Mouse (Mus musculus): ENCODE results near the gene Brwd3.

DNA sequence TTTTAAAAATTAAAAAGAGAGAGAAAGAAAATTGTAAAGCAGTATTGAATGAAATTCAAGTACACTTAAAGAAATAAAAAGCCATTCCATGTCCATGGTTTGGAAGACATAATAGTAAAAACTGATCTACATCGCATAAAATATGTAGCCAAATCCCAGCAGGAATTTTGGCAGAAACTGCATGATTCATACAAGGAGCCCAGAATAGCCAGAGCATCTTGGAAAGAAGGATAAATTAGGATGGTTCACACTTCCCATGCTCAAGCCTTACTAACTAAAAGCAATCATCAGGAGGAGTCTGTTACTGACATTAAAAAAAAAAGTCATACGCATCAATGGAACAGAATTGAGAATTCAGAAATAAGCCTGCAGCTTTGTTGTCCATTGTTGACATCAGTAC, 8.5 kb upstream of the Brwd3 start:
- no peak for TF ChIP-seq CTCF (IDR thresholded peaks at IDR 0.05; ENCODE audit: borderline replicate concordance, extremely low read depth, insufficient read depth, insufficient read length)
- no peak for TF ChIP-seq POLR2A (IDR thresholded peaks at IDR 0.05; ENCODE audit: borderline replicate concordance, extremely low read depth, insufficient read depth, insufficient read length, poor library complexity, severe bottlenecking)
